Mouse (Mus musculus): Measurements from ENCODE around the gene Defb39.

Gene Defb39

GRCm38 (mm10) chr8:19064710-19065109, at the start of gene Defb39:
Defb39 (minus strand) TSS chr8:19064810.
- DNase-seq (ENCODE audit: low read depth, low spot score) = no peak

GRCm38 (mm10) chr8:19066013-19066412, 1.4 kb upstream of the Defb39 start:
- DNase-seq (ENCODE audit: low read depth, low spot score) = no peak

- DNase-seq (ENCODE audit: low read depth, low spot score) = no peak
These were observed 1.7 kb downstream of the Defb39 start for GRCm38 (mm10) chr8:19062891-19063290.

- DNase-seq (ENCODE audit: low read depth, low spot score) = no peak
These were observed 19.4 kb downstream of the Defb39 start for GRCm38 (mm10) chr8:19045242-19045641.

GRCm38 (mm10) chr8:19026466-19026865, 38.1 kb downstream of the Defb39 start, which contains the start of gene Defb38:
Defb38 (minus strand) TSS chr8:19026566.
- DNase-seq (ENCODE audit: low read depth, low spot score) = no peak

All from retina, postnatal 7 days (tissue).